Mouse (Mus musculus): ENCODE measurements around the gene Tnfrsf1b.

GRCm38 (mm10) chr4:145211076-145211475, 35.6 kb downstream of the Tnfrsf1b start:
- TF ChIP-seq POLR2A (IDR thresholded peaks at IDR 0.05; ENCODE audit: insufficient read depth, low read length) (no peak), CTCF (IDR thresholded peaks at IDR 0.05; ENCODE audit: low read depth, low read length) (no peak)

All from ES-Bruce4 (cell line).